Mouse (Mus musculus): ENCODE data around the gene Rec8.

- TF ChIP-seq USF1 (IDR thresholded peaks at IDR 0.05; ENCODE audit: low read depth), result no peak
- no peak for TF ChIP-seq MAX (IDR thresholded peaks at IDR 0.05; ENCODE audit: low read depth)
- no peak for TF ChIP-seq POLR2A (IDR thresholded peaks at IDR 0.05; ENCODE audit: insufficient read length, low read depth)
- TF ChIP-seq E2F4 (IDR thresholded peaks at IDR 0.05; ENCODE audit: insufficient read depth), result no peak
- TF ChIP-seq POLR2AphosphoS2 (IDR thresholded peaks at IDR 0.05; ENCODE audit: insufficient read length, low read depth), result no peak
- TF ChIP-seq TCF12 (IDR thresholded peaks at IDR 0.05; ENCODE audit: insufficient read depth, poor library complexity, severe bottlenecking), result no peak
- TF ChIP-seq MYOG (IDR thresholded peaks at IDR 0.05; ENCODE audit: control insufficient read depth in 1 of 3, insufficient read depth in 1 of 3, insufficient read length in 2 of 3, low read depth in 2 of 3), result no peak
- no peak for TF ChIP-seq CEBPB (IDR thresholded peaks at IDR 0.05; ENCODE audit: insufficient read depth, poor library complexity, severe bottlenecking)
Measured at GRCm38 (mm10) chr14:55579511-55580496, 38.0 kb upstream of the Rec8 start.
